Mouse (Mus musculus): Measurements from ENCODE around the gene Frat1.
"Not testable (repeated sequence)": the region's sequence is repeated elsewhere in the genome, so short reads cannot be mapped to it uniquely, and the experiment has no call there.

The Frat1 gene

GRCm38 (mm10) chr19:41842196-41842595 lies 12.4 kb downstream of the Frat1 start:
- peak in 1 of 2 experiments; percentile 49 for DNase-seq (ENCODE audit: low spot score in 2 of 2)

GRCm38 (mm10) chr19:41842706-41843105 lies 12.9 kb downstream of the Frat1 start:
- no peak for DNase-seq (ENCODE audit: low spot score in 2 of 2)

- DNase-seq (ENCODE audit: low spot score in 2 of 2), result no peak
These were observed 14.6 kb downstream of the Frat1 start for GRCm38 (mm10) chr19:41844345-41844744.

- DNase-seq (ENCODE audit: low spot score in 2 of 2), result peak in 1 of 2 experiments; percentile 49
These were observed 16.8 kb downstream of the Frat1 start for GRCm38 (mm10) chr19:41846366-41847090.

- peak; percentile 55 to 66 for DNase-seq (ENCODE audit: low spot score in 2 of 2)
These were observed 17.4 kb downstream of the Frat1 start for GRCm38 (mm10) chr19:41847091-41847581.

GRCm38 (mm10) chr19:41847614-41847991 lies 17.8 kb downstream of the Frat1 start:
- peak; percentile 69 to 79 for DNase-seq (ENCODE audit: low spot score in 2 of 2)

GRCm38 (mm10) chr19:41847992-41848851 lies 18.5 kb downstream of the Frat1 start, which contains the start of gene Frat2:
Gene Frat2 (minus strand): TSS chr19:41848132.
- peak; percentile 91 to 92 for DNase-seq (ENCODE audit: low spot score in 2 of 2)

- DNase-seq (ENCODE audit: low spot score in 2 of 2), result no peak
These were observed 20.4 kb downstream of the Frat1 start for GRCm38 (mm10) chr19:41850021-41850718.

- no peak for DNase-seq (ENCODE audit: low spot score in 2 of 2)
These were observed 21.2 kb downstream of the Frat1 start for GRCm38 (mm10) chr19:41850719-41851543.

GRCm38 (mm10) chr19:41852423-41852822 lies 22.7 kb downstream of the Frat1 start:
- no peak for DNase-seq (ENCODE audit: low spot score in 2 of 2)

GRCm38 (mm10) chr19:41857086-41857762 lies 27.5 kb downstream of the Frat1 start:
- no peak for DNase-seq (ENCODE audit: low spot score in 2 of 2)

- DNase-seq (ENCODE audit: low spot score in 2 of 2), result no peak
These were observed 28.1 kb downstream of the Frat1 start for GRCm38 (mm10) chr19:41857816-41858310.

- DNase-seq (ENCODE audit: low spot score in 2 of 2), result no peak
These were observed 36.9 kb downstream of the Frat1 start for GRCm38 (mm10) chr19:41866707-41867106.

- no peak for DNase-seq (ENCODE audit: low spot score in 2 of 2)
These were observed 39.5 kb downstream of the Frat1 start for GRCm38 (mm10) chr19:41869296-41869695.

- not testable (repeated sequence) for DNase-seq (ENCODE audit: low spot score in 2 of 2)
These were observed 40.2 kb downstream of the Frat1 start for GRCm38 (mm10) chr19:41869946-41870345.

- peak in 1 of 2 experiments; percentile 46 for DNase-seq (ENCODE audit: low spot score in 2 of 2)
These were observed 42.5 kb downstream of the Frat1 start for GRCm38 (mm10) chr19:41872285-41872684.

GRCm38 (mm10) chr19:41874356-41874755 lies 44.6 kb downstream of the Frat1 start:
- no peak for DNase-seq (ENCODE audit: low spot score in 2 of 2)

GRCm38 (mm10) chr19:41881842-41882241 lies 52.1 kb downstream of the Frat1 start:
- no peak for DNase-seq (ENCODE audit: low spot score in 2 of 2)

All from right cerebral cortex, postnatal 10 days (tissue).